Mouse (Mus musculus) cerebellum, postnatal 14 days (tissue): Measurements from ENCODE around the gene Hsd17b12.

Source experiments
- DNase-seq, 2 experiments: peaks; one replicate each; pipeline ENCODE4 v3.0.0; 2021; ENCODE audit warnings: mixed read lengths in 2 of 2

Gene Hsd17b12

GRCm38 (mm10) chr2:94157592-94158519, at the start of gene Hsd17b12:
Gene Hsd17b12 (minus strand): TSS chr2:94157964.
- DNase-seq: peak; percentile 99

DNA sequence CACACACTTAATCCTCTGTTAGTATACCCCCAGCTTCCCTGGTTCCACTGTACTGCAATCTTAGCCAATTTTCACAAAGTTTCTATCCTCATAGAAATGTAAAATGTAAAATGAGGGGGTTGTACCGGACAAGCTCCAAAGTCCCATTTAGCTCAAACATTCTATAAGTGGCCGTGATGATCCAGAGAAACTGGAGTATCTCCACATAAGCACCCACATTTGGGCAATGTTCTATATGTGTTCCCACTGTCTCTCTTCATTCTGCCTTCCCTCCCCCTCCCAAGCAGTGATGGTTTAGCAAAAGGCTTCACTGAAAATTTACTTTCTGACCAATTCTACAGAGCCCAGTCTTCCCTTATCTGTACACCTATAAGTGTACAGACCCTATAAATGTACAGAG, 27.1 kb upstream of the Hsd17b12 start:
- DNase-seq: no peak

DNA sequence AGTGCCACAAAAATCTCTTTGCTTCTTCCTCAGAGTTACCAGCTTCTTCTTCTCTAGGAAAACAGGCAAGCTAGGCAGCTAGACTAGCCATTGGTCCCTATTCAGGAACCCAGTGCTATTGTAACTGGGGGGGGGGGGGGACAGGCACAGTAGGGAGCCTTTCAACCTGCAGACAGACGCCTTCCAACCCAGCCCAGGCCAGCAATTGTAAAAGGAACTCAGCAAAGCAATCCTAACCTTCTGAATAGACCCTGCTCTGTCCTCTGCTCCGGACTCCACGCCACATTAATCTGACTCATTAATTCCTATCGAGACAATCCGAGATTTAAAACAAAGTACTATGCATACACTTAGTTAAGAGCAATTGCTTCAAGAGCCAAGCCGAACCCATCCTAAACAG, 26.4 kb upstream of the Hsd17b12 start:
- no peak for DNase-seq

- DNase-seq: no peak
These were observed 21.3 kb upstream of the Hsd17b12 start for GRCm38 (mm10) chr2:94179030-94179407.

- DNase-seq: peak; percentile 90 to 91
These were observed 20.7 kb upstream of the Hsd17b12 start for GRCm38 (mm10) chr2:94178321-94179029.

GRCm38 (mm10) chr2:94177294-94177693, 19.5 kb upstream of the Hsd17b12 start:
- DNase-seq: no peak

GRCm38 (mm10) chr2:94176381-94176780, 18.6 kb upstream of the Hsd17b12 start:
- DNase-seq: no peak

GRCm38 (mm10) chr2:94173549-94173948, 15.8 kb upstream of the Hsd17b12 start:
- DNase-seq: no peak

DNA sequence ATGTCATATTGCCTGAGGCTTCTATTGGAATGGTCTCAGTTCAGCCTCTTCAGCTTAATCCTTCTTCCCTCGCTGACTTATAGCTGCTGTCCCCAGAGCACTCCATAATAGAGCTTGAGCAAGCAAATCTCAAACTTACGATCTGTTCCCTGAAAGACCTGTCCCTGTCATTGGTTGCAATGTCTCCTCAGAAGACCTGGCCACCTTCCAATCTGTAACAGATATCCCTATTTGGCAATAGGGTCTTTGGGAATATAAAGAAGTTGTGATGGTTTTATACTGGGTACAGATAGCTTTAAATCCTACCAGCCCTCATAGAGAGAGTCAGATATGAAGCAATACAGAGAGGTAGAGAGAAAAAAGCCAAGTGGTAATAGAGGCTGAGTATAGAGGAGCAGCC, 5.4 kb upstream of the Hsd17b12 start:
- no peak for DNase-seq

- no peak for DNase-seq
These were observed 4.4 kb upstream of the Hsd17b12 start for GRCm38 (mm10) chr2:94162141-94162540.

DNA sequence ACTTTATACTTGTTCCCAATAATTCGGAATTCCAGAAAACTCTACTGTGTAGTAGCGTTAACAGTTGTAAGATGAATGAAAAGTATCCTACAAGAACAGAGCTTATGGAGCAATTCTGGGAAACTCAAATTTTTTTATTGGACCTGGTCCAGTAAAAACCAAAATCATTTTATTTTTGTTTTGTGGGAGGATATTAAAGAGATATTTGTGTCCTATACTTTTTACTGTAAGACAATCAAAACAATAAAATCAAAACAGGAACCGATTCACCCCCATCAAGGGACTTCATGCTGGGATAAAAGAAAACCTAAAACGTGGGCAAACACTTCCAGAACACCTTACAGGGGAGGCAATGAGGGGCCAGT, 738 bp upstream of the Hsd17b12 start:
- no peak for DNase-seq

DNA sequence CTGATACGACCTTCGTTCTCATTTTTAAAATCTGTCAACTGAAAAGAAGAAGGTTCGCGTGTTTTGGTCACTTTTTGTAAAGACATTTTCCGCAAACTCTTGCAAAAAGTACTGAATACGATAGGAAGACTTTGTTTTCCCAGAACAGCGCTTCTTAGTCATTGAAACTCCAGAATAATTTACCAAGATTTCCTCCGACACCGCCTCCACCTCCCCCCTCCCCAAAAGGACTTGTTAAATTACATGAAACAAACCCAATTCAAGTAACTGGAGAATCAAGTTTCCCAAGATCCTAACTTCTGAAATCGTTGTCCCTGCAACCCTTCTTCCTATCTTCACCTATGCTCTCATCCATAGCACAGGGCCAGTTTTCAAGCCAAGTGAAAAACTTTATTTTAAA, 713 bp downstream of the Hsd17b12 start:
- no peak for DNase-seq

DNA sequence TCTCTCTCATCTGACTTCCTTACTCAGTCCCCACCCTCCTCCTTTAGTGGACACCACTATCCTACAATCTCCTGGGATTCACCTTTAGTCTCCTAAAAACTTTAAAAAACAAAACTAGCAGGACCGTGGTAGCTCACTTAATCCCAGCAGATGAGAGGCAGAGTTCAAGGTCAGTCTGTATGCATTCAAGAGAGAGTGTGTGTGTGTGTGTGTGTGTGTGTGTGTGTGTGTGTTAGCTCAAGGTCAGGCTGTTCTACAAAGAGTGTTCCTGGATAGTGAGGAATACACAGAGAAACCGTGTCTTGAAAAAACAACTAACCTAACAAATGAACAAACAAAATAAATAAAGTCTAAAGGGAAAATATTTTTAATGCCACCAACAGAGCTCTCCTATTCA, 12.6 kb downstream of the Hsd17b12 start:
- no peak for DNase-seq

- no peak for DNase-seq
These were observed 13.1 kb downstream of the Hsd17b12 start for GRCm38 (mm10) chr2:94144520-94145145.

- DNase-seq: no peak
These were observed 16.5 kb downstream of the Hsd17b12 start for GRCm38 (mm10) chr2:94141293-94141692.

GRCm38 (mm10) chr2:94138469-94139390, 19.0 kb downstream of the Hsd17b12 start:
- DNase-seq: peak in 1 of 2 experiments; percentile 13

- DNase-seq: no peak
These were observed 20.9 kb downstream of the Hsd17b12 start for GRCm38 (mm10) chr2:94136837-94137236.

- no peak for DNase-seq
These were observed 29.3 kb downstream of the Hsd17b12 start for GRCm38 (mm10) chr2:94128496-94128895.

GRCm38 (mm10) chr2:94122182-94123041, 35.4 kb downstream of the Hsd17b12 start:
- DNase-seq: peak; percentile 18 to 45

DNA sequence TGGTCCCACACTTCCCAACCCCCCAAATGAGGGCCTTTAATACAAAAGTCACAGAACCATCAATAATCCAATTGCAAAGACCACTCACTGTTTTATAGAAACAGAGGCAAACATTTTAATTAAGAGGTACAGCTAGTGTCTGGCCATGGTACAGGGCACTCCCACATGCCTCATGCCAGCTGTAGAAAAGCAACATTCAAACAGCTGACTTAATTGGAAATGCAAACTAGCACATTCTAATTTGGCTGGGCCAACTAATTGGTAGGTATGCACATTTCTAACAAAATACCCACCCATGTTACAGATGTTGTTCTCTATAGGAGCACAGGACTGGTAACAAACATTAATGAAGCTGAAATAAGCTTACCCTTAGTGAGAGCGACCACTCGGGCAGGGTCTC, 54.0 kb downstream of the Hsd17b12 start:
- no peak for DNase-seq

DNA sequence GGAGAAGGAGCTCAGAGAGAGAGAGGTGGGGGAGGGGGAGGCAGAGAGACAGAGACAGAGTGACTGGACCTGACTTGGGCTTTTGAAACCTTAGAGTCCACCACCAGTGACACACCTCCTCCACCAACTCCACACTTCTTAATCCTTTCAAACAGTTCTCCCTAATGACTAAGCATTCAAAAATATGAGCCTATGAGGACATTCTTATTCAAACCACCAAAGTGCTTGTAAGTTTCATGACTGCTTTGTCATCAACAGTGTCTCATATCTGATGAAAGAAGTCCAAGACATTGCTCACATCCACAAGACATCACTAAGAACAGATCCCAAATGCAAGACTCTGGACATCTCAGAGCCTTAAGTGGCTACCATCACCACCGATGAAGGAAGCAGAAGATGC, 67.9 kb downstream of the Hsd17b12 start:
- no peak for DNase-seq
